Mouse (Mus musculus) testis, adult 2 months (tissue): ENCODE data around the gene Acox3.

Experiments used
- CTCF ChIP-seq: fragments of 200-500 bp; IDR thresholded peaks from 2 replicates; pipeline ENCODE4 v1.5.1; 2012; ENCODE audit warnings: low read depth, mild to moderate bottlenecking, inconsistent platforms, low read length, moderate library complexity; ENCODE audit not compliant: control insufficient read depth, insufficient read depth, insufficient replicate concordance
- POLR2A ChIP-seq: fragments of 200-500 bp; IDR thresholded peaks from 2 replicates; pipeline ENCODE4 v1.6.1; 2012; ENCODE audit warnings: low read depth, mild to moderate bottlenecking, inconsistent platforms, low read length, moderate library complexity; ENCODE audit not compliant: control insufficient read depth

DNA sequence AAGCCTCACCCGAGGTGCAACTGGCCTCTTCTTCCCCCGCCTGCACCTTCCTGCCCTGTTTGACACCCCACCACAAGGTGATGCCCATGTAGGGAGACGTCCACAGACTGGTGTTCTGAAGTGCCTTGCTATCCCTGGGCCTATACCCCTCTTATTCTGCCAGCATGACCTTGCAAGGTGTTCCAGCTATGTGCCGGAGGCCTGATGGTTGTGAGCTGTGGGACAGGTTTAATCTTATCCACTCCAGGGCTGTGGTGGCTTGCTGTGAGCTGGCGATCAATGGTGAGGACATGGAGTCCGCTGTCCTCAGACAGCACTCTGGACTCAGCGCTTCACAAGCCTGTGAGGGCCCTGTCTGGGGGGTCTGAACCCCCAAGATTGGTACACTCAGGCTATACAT is 27.5 kb downstream of the Acox3 start:
- TF ChIP-seq CTCF (no peak), POLR2A (no peak)
